Mouse (Mus musculus) CH12F3 (cell line): ENCODE data around the gene Nhp2.

Experiments used
- in situ Hi-C: fragments of 300-500 bp; cut with MboI; formaldehyde crosslinking; loops from 2 replicates; pipeline ENCODE4 v1.14.3; 2020; ENCODE audit warnings: low sequenced_read_pairs

The Nhp2 gene

GRCm38 (mm10) chr11:51605602-51606446 lies 13.7 kb upstream of the Nhp2 start:
- in situ Hi-C loops, result no loop called here

DNA sequence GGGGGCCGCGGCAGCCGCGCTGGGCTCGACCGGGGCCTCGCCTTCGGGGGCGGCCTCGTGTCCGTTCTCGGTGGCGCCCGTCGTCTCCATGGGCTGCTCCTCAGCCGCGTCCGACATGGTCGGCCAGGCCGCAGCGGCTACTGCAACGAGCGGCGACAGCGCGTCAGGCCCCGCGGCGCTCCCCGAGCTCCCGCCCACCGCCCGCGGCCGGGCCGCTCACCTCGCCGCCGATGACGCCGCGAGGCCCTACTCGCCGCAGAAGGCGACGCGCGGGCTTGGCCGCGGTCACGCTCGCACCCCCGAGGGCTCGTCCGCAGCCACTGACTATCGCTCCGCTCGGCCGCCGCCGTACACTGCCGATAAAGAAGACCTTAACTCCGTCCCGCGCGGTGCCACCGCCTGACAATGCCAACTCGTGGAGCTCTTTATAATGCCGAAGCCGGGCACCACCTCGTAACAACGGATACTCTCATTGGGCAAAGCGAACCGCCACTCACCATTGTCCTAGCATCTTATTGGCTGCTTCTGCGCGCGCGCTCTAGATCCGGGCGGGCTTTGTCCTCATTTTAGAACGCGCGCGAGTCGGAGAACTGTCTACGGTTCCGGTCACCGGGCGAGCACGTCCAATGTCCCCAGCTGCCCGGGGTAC lies 13.0 kb upstream of the Nhp2 start, which contains the start of gene Hnrnpab:
TSS of gene Hnrnpab (minus strand) at position 401 of the 649 bp plus-strand sequence.
- in situ Hi-C loops, result no loop called here

DNA sequence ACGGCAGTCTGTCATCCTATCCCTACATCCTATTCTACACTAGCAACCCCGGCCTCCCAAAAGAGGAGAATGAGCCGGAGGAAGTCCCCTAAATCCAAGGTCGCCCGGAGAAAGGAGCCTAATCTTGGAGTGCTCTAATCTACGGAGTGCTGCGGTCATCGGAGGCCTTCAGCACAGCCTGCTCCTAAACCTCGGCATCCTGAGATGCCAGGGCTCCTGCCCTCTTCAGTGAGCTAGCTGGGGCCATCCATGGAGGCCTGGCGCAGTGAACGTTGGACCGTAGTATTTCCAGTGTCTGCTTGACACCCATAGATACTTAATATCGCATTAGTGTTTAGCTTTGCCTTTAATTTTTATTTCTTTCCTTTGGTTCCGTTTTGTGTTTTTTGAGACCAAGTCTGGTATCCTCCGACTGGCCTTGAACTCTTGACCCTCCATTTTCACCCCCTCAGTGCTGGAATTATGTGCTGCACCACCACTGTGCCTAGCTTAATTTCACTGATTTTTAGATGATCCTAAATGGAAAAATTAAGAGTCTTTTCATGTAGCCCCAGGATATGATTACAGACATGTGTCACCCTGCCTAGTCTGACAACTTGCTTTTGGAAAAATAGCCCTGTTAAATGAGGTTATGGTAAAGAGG lies 12.3 kb upstream of the Nhp2 start:
- in situ Hi-C loops, result no loop called here

DNA sequence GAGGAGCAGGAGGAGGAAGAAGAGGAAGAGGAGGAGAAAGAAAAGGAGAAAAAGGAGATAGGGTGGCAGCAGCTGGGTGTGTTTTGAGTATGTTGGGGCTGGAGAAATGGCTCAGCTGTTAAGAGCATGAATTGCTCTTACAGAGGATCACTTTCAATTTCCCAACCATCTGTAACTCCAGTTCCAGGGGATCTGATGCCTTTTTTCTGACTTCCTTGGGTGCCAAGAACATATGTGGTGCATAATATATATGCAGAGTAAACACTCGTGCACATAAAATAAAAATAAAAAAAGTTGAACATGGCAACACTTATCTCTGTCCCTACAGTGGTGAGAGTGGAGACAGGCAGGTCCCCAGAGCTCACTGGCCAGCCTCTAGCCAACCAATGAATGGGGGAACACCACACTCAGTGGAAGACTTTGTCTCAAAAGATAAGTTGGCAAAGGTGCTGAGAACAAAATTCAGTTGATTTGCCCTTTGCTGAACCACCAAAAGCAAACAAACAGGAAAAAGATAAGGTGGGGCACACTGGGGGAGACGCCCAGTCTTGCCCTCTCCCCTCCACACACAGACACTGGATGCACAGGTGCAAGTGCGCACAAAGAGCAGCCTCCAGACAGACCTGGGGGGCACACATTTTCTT lies 10.1 kb upstream of the Nhp2 start:
- in situ Hi-C loops, result no loop called here

DNA sequence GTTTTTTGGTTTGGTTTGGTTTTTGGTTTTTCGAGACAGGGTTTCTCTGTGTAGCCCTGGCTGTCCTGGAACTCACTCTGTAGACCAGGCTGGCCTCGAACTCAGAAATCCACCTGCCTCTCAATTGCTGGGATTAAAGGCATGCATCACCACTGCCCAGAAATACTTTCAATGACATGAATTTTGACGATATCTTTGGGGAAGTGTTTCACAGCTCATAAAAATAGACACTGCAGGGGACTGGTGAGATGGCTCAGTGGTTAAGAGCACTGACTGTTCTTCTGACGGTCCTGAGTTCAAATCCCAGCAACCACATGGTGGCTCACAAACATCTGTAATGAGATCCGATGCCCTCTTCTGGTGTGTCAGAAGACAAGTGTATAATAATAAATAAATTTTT lies 9.6 kb upstream of the Nhp2 start:
- in situ Hi-C loops, result loop anchor here (10.0 kb wide), 1 partner anchor 75 kb away; the partner anchor contains the start of gene 0610009B22Rik

DNA sequence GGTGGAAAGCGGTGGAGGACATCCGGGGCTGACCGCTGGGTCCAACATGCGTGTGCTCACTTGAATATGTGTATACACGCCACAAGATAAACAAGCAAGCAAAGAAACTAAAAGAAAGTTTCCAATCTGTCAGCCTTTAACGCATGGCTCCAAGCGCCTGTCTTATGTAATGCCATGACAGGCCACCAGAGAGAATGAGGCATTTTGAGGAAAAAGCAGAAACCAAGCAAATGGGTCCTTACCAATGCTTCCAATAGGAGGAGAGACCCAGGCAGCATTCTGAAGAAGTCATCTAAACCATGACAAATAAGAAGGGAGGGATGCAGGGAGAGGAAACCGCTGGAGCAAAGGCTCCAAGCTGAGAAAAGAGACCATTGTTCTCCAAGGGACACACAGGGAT lies 5.3 kb upstream of the Nhp2 start:
- in situ Hi-C loops, result loop anchor here (10.0 kb wide), 1 partner anchor 71 kb away; the partner anchor contains the start of gene 0610009B22Rik

GRCm38 (mm10) chr11:51615129-51615528 lies 4.4 kb upstream of the Nhp2 start:
- in situ Hi-C loops, result loop anchor here (10.0 kb wide), 1 partner anchor 70 kb away; the partner anchor contains the start of gene 0610009B22Rik

- in situ Hi-C loops, result loop anchor here (10.0 kb wide), 1 partner anchor 69 kb away; the partner anchor contains the start of gene 0610009B22Rik
These were observed 3.9 kb upstream of the Nhp2 start for GRCm38 (mm10) chr11:51615601-51616000.

DNA sequence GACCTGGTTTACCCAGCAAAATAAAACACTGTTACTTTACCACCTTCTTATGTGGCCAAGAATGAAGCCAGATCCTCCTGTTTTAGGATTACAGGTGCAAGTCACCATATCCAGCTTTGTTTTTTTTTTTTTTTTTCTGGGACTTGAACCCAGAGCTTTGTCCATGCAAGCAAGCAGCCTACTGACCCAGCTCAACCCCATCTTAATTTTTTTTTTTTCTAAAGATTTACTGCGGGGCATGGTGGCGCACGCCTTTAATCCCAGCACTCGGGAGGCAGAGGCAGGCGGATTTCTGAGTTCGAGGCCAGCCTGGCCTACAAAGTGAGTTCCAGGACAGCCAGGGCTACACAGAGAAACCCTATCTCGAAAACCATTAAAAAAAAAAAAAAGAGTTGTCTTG lies 3.4 kb upstream of the Nhp2 start:
- in situ Hi-C loops, result loop anchor here (10.0 kb wide), 1 partner anchor 69 kb away; the partner anchor contains the start of gene 0610009B22Rik

GRCm38 (mm10) chr11:51617693-51618092 lies 1.8 kb upstream of the Nhp2 start:
- in situ Hi-C loops, result loop anchor here (10.0 kb wide), 1 partner anchor 67 kb away; the partner anchor contains the start of gene 0610009B22Rik

DNA sequence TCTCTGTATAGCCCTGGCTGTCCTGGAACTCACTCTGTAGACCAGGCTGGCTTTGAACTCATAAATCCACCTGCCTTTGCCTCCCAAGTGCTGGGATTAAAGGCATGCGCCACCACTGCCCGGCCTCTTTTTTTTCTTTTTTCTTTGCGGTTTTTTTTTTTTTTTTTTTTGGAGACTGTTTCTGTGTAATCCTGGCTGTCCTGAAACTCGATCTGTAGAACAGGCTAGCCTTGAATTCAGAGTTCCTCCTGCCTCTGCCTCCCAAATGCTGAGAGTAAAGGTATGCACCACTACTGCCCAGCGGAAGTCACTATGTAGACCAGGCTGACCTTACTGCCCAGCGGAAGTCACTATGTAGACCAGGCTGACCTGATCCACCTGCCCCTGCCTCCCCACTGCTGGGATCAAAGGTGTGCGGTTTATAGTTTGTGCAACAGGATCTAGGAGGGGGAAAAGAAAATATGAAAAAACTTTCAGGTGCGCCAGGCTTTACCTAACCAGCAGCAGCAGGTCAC lies 584 bp upstream of the Nhp2 start:
- in situ Hi-C loops, result loop anchor here (10.0 kb wide), 1 partner anchor 66 kb away; the partner anchor contains the start of gene 0610009B22Rik

GRCm38 (mm10) chr11:51620084-51620483 lies 549 bp downstream of the Nhp2 start:
- in situ Hi-C loops, result no loop called here

DNA sequence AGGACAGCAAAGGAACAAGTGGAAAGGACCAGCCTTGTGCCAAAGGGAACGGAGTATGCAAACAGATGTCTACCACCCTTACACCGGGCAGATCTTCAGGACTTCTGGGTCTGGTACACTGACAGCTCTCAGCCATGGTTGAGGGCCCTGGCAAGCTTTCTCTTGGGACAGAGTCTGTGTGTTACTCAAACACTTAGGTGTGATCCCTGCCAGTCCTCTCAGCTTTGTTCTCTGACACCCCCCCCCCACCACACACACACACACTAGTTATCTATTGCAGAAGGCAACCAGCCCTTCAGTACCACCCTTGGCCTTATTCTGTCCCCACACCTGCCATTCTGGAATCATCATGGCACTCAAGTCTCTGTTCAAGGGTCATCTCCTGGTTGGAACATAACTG lies 2.2 kb downstream of the Nhp2 start:
- in situ Hi-C loops, result no loop called here

- in situ Hi-C loops, result no loop called here
These were observed 3.5 kb downstream of the Nhp2 start for GRCm38 (mm10) chr11:51622971-51623491.

DNA sequence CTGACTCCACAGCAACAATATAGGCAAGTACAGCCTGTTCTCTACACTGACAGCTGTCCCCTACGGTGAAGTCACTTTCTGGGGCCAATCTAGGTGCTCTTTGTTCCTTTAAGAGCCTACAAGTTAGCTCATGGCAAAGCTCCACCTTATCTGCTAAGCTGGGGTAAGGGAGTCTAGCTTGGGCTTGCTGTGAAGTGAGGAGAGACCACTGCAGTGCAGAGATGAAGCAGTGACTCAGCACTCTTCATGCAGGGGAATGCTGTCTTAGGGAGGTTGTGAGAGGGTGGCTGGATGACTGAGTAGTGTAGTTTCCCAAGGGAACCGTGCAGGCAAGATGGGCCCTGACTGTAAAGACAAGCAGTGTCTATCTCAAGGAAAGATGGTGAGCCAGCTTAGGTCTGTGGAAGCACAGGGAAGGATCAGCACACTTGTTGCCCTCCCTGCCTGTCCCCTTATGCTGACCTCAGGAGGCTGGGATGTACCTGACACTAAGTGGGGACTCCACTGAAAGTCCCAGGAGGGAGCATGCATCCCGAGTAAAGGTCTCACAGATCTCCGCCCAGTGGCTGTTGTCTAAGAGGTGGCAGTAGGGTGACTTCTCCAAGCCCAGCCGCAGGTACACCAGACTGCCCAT lies 5.8 kb downstream of the Nhp2 start:
- in situ Hi-C loops, result no loop called here

DNA sequence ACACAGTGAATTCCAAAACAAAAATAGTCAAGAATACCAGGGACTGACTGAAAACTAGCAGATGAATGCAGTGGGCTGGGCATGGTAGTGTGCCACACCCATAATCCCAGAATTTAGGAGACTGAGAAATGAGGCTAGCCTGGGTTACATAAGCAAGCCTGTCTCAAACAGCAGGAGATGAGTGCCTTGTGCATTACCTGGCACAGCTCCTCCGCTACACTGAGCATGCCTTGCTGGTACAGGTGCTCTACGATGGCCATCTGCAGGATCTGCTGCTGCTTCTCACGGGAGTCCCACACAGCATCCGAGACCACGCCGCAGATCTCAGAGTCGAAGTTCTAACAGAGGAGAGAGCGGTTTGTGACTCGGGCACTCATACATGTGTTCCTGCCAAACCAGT lies 7.9 kb downstream of the Nhp2 start:
- in situ Hi-C loops, result no loop called here

DNA sequence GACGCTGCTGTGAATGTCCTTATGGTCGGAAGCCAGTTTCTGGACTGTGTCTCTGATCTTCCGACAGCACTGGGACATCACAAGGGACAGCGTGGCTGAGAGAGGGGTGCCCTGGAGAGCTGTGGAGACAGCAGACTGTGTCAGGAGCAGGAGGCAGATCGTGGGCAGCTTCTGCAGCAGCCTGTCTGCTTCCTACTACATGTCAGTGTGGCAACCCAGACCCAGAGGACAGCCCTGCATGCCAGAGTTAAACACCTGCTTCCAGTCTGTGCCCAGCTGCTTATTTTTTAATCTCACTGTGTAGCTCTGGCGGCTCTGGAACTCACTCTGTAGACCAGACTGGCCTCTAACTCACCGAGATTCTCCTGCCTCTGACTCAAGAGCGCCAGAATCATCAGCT lies 8.4 kb downstream of the Nhp2 start:
- in situ Hi-C loops, result no loop called here

GRCm38 (mm10) chr11:51629651-51630314 lies 10.2 kb downstream of the Nhp2 start:
- in situ Hi-C loops, result no loop called here

DNA sequence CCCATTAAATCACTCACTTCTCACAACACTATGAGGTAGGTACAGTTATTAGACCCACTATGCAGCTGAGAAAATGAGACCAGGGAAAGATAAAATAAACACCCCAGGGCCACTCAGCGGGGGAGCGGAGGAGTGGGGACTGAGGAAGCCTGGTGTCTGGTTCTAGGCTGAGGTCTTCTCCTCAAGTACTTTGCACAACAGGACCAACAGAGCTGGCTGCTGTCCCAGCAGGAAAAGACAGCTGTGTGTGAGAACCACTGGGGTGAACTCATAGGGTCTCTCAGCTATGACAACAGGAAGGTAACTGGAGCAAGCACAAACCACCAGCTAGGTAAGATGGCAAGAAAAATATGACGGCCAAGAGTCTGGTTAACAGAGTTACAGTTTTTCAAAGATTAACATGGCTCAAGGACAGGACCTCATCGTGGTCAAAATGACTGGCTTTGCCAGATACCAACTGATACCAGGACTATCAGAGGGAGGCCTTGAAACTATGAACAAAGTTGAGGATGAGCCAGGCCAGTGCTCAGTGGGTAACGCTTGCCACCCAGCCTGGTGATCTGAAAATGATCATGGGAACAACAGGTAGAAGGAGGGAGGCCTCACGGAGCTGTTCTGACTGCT lies 12.7 kb downstream of the Nhp2 start:
- in situ Hi-C loops, result no loop called here
